Mouse (Mus musculus): ENCODE measurements around the gene Olfr1008. TPM values are rescaled to one million over a fixed set of nuclear protein-coding genes. Genes with fewer than 3 reads are reported as not detected.
"Not testable (repeated sequence)": the region's sequence is repeated elsewhere in the genome, so short reads cannot be mapped to it uniquely, and the experiment has no call there.

Gene Olfr1008
- total RNA-seq (2022): not detected

- no peak for DNase-seq (ENCODE audit: low spot score in 2 of 2)
These were observed at the start of gene Olfr1008 for GRCm38 (mm10) chr2:85689131-85689530. Gene Olfr1008, plus strand, starts transcription at chr2:85689431.

GRCm38 (mm10) chr2:85650604-85651003, 38.6 kb upstream of the Olfr1008 start, which contains the start of gene Olfr1002:
Gene Olfr1002, minus strand, starts transcription at chr2:85650704.
- no peak for DNase-seq (ENCODE audit: low spot score in 2 of 2)

GRCm38 (mm10) chr2:85664355-85664754, 24.9 kb upstream of the Olfr1008 start, which contains the start of gene Olfr154:
Gene Olfr154, minus strand, starts transcription at chr2:85664455.
- DNase-seq (ENCODE audit: low spot score in 2 of 2): not testable (repeated sequence)

- DNase-seq (ENCODE audit: low spot score in 2 of 2): no peak
These were observed 10.6 kb upstream of the Olfr1008 start, which contains the start of gene Olfr1006 for GRCm38 (mm10) chr2:85678667-85679066. Gene Olfr1006, minus strand, starts transcription at chr2:85678767.

- DNase-seq (ENCODE audit: low spot score in 2 of 2): not testable (repeated sequence)
These were observed 21.4 kb downstream of the Olfr1008 start for GRCm38 (mm10) chr2:85710680-85711079.

- no peak for DNase-seq (ENCODE audit: low spot score in 2 of 2)
These were observed 21.9 kb downstream of the Olfr1008 start for GRCm38 (mm10) chr2:85711159-85711558.

GRCm38 (mm10) chr2:85715119-85715518, 25.9 kb downstream of the Olfr1008 start, which contains the start of gene Olfr1009:
Gene Olfr1009, plus strand, starts transcription at chr2:85715419.
- no peak for DNase-seq (ENCODE audit: low spot score in 2 of 2)

GRCm38 (mm10) chr2:85725793-85726192, 36.6 kb downstream of the Olfr1008 start:
- no peak for DNase-seq (ENCODE audit: low spot score in 2 of 2)

Other genes with a start within 250 kb of the Olfr1008 start
- gene Olfr995, start 245.8 kb upstream of the Olfr1008 start, total RNA-seq (2022): not detected
- gene 4833423E24Rik, start 170.4 kb upstream of the Olfr1008 start, total RNA-seq (2022): under 1 TPM in 3 of 4 experiments, not detected in 1; 0.15 to 0.27 (median 0.16) TPM
- not detected for gene Olfr996, start 110.2 kb upstream of the Olfr1008 start, total RNA-seq (2022)
- gene Olfr998, start 100.5 kb upstream of the Olfr1008 start, total RNA-seq (2022): not detected
- gene Olfr1000, start 77.5 kb upstream of the Olfr1008 start, total RNA-seq (2022): not detected
- gene Olfr1002, start 38.7 kb upstream of the Olfr1008 start, total RNA-seq (2022): not detected
- gene Olfr154, start 25.0 kb upstream of the Olfr1008 start, total RNA-seq (2022): not detected
- not detected for gene Olfr1006, start 10.7 kb upstream of the Olfr1008 start, total RNA-seq (2022)
- gene Olfr1009, start 26.0 kb downstream of the Olfr1008 start, total RNA-seq (2022): not detected
- not detected for gene Olfr1012, start 73.3 kb downstream of the Olfr1008 start, total RNA-seq (2022)
- not detected for gene Olfr1013, start 77.7 kb downstream of the Olfr1008 start, total RNA-seq (2022)
- gene Olfr1014, start 83.3 kb downstream of the Olfr1008 start, total RNA-seq (2022): not detected
- not detected for gene Olfr1015, start 92.6 kb downstream of the Olfr1008 start, total RNA-seq (2022)
- not detected for gene Olfr1016, start 113.1 kb downstream of the Olfr1008 start, total RNA-seq (2022)
- gene Olfr1018, start 129.0 kb downstream of the Olfr1008 start, total RNA-seq (2022): not detected
- gene Olfr1019, start 156.1 kb downstream of the Olfr1008 start, total RNA-seq (2022): not detected
- not detected for gene Olfr1020, start 157.6 kb downstream of the Olfr1008 start, total RNA-seq (2022)
- gene Olfr1022, start 179.2 kb downstream of the Olfr1008 start, total RNA-seq (2022): not detected
- not detected for gene Olfr1023, start 196.2 kb downstream of the Olfr1008 start, total RNA-seq (2022)
- not detected for gene Olfr1024, start 215.6 kb downstream of the Olfr1008 start, total RNA-seq (2022)
- gene Olfr1025-ps1, start 225.8 kb downstream of the Olfr1008 start, total RNA-seq (2022): not detected
- not detected for gene Olfr1026, start 232.1 kb downstream of the Olfr1008 start, total RNA-seq (2022)